ENCODE assay signal across 26 mouse cellular contexts in the genomic region with DNA sequence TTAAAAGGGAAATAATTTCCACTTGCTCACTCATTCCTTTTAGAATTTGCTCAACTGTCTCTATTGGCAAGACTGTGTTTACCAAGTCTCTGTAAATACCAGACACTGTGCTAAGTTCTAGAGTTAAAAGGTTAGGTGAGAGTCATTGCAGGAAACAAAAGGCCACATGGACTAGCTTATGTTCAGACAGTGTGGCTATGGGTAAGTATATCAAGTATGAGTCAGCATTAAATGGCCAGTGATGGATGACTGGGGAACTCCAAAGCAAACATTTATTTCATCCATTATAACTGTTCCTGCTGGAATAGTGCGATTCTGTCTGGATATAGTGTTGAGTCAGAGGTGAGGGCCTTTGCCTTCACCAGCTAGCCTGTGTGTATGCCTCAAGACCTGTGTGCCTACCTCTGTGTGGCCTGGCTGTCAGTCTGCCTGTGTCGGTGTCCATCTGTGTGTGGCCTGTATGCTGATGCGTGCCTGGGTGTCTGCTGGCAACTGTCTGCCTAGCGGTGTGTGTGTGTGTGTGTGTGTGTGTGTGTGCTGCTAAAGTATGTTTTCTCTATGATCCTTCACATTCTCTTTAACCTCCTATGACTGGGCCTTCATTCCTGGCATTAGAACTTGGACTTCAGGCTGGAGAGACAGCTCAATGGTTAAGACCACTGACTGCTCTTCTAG.
A peak's percentile ranks its signal among the peaks of the same experiment; 100 is the strongest.
DNase-seq lines count a peak whose midpoint lies in the region; ATAC-seq lines count a peak whose summit lies in the region.
"Had no signal": no experiment of that assay in that cellular context is flagged by ENCODE, and none has a peak within 500 bp of the region (broad histone marks: within the 10 kb centered on the region; RNA-seq: fewer than 3 reads in every experiment).

No protein-coding gene starts in this region.

- peaks cover 7% of the 10 kb centered on the region for H3K4me1 ChIP-seq in megakaryocyte, embryonic 14.5 days
- no peaks in the 10 kb centered on the region for H3K4me1 ChIP-seq in intestine, embryonic 16.5 days (ENCODE audit: control insufficient read depth, insufficient read depth, low read length)
- H3K4me1 ChIP-seq: embryonic facial prominence, embryonic 13.5 days; hindbrain, embryonic 15.5 days; limb, embryonic 10.5 days; liver, embryonic 13.5 days; lung, embryonic 15.5 days; midbrain, embryonic 15.5 days; neural tube, embryonic 13.5 days had no signal

- 0 out of 2 replicates have a peak, but pooled peaks cover 4% of the 10 kb centered on the region for H3K9me3 ChIP-seq in megakaryocyte, embryonic 14.5 days
- no peaks in the 10 kb centered on the region for H3K9me3 ChIP-seq in intestine, embryonic 16.5 days (ENCODE audit: control insufficient read depth, low read length)
- H3K9me3 ChIP-seq: embryonic facial prominence, embryonic 13.5 days; hindbrain, embryonic 15.5 days; limb, embryonic 10.5 days; liver, embryonic 13.5 days; lung, embryonic 15.5 days; midbrain, embryonic 15.5 days; neural tube, embryonic 13.5 days had no signal

- H3K9ac ChIP-seq in intestine, embryonic 16.5 days (ENCODE audit: low read depth, low read length) = no peak overlapping the region
- H3K9ac ChIP-seq: embryonic facial prominence, embryonic 13.5 days; hindbrain, embryonic 15.5 days; liver, embryonic 13.5 days; lung, embryonic 15.5 days; midbrain, embryonic 15.5 days; neural tube, embryonic 13.5 days had no signal

- H3K27me3 ChIP-seq in megakaryocyte, embryonic 14.5 days (replicated peaks) = no peaks in the 10 kb centered on the region
- H3K27me3 ChIP-seq in intestine, embryonic 16.5 days (replicated peaks; ENCODE audit: control insufficient read depth, insufficient read depth, low read length) = no peaks in the 10 kb centered on the region
- H3K27me3 ChIP-seq: embryonic facial prominence, embryonic 13.5 days; hindbrain, embryonic 15.5 days; liver, embryonic 13.5 days; lung, embryonic 15.5 days; midbrain, embryonic 15.5 days; neural tube, embryonic 13.5 days had no signal

- peak; percentile 22 for DNase-seq in adrenal gland, adult 2 months
- no peak for DNase-seq in adrenal gland, postnatal 14 days
- peak; percentile 54 for DNase-seq in fibroblast of lung, adult 2 months (ENCODE audit: low read depth)
- no peak for DNase-seq in frontal cortex, postnatal 10 days (ENCODE audit: low spot score in 2 of 2)
- no peak for DNase-seq in layer of hippocampus, postnatal 36 days
- DNase-seq: B cell, adult 2 months; cerebellum, adult 2 months; cerebellum, postnatal 36 days; embryo, embryonic 11 days; gastrocnemius, postnatal 25 days; kidney, adult 8-10 months; kidney, postnatal 10 days; liver, embryonic 13.5 days; lung, postnatal 36 days; right cerebral cortex, postnatal 4 days had no signal

- ATAC-seq in megakaryocyte, adult 5-6 weeks (ENCODE audit: poor library complexity, severe bottlenecking) = no peak
- ATAC-seq in intestine, embryonic 16.5 days = no peak
- ATAC-seq: forebrain, embryonic 14.5 days; midbrain, embryonic 15.5 days had no signal

- H3K36me3 ChIP-seq in megakaryocyte, embryonic 14.5 days (replicated peaks; ENCODE audit: low read length) = no peaks in the 10 kb centered on the region
- H3K36me3 ChIP-seq in intestine, embryonic 16.5 days (ENCODE audit: control insufficient read depth, insufficient read depth, low read length) = no peaks in the 10 kb centered on the region
- H3K36me3 ChIP-seq: embryonic facial prominence, embryonic 13.5 days; hindbrain, embryonic 15.5 days; limb, embryonic 10.5 days; liver, embryonic 13.5 days; lung, embryonic 15.5 days; midbrain, embryonic 15.5 days; neural tube, embryonic 13.5 days had no signal

- peak overlapping the region; percentile 47 for H3K4me3 ChIP-seq in megakaryocyte, embryonic 14.5 days (replicated peaks)
- H3K4me3 ChIP-seq in intestine, embryonic 16.5 days (ENCODE audit: low read length) = no peak overlapping the region
- H3K4me3 ChIP-seq: embryonic facial prominence, embryonic 13.5 days; hindbrain, embryonic 15.5 days; limb, embryonic 10.5 days; liver, embryonic 13.5 days; lung, embryonic 15.5 days; midbrain, embryonic 15.5 days; myocyte; neural tube, embryonic 13.5 days had no signal

- no peak overlapping the region for H3K4me2 ChIP-seq in intestine, embryonic 16.5 days (ENCODE audit: low read depth, low read length)
- H3K4me2 ChIP-seq: embryonic facial prominence, embryonic 13.5 days; hindbrain, embryonic 15.5 days; liver, embryonic 13.5 days; lung, embryonic 15.5 days; midbrain, embryonic 15.5 days; neural tube, embryonic 13.5 days had no signal

- WGBS in intestine, embryonic 16.5 days = 86% methylated on average over 4 of the region's 4 CpGs

- no peak overlapping the region for H3K27ac ChIP-seq in intestine, embryonic 16.5 days (ENCODE audit: low read length)
- H3K27ac ChIP-seq: embryonic facial prominence, embryonic 13.5 days; hindbrain, embryonic 15.5 days; limb, embryonic 10.5 days; liver, embryonic 13.5 days; lung, embryonic 15.5 days; midbrain, embryonic 15.5 days; neural tube, embryonic 13.5 days had no signal

Comparison
In these comparisons a context has a peak if more than half of its experiments do, and no peak if none do; other contexts are left out.
1. DNase-seq: peak in adrenal gland, adult 2 months (single experiment) and fibroblast of lung, adult 2 months (single experiment); none in adrenal gland, postnatal 14 days (single experiment), frontal cortex, postnatal 10 days (0 of 2) and layer of hippocampus, postnatal 36 days (0 of 2).